Mouse (Mus musculus) neural tube, embryonic 13.5 days (tissue): Measurements from ENCODE around the gene Ramp1. TPM values are rescaled to one million over a fixed set of nuclear protein-coding genes. Genes with fewer than 3 reads are reported as not detected.

ENCODE experiments used
- ATAC-seq: fragments of 200-750 bp; cut with Nextera tagmentation; 2 replicates; pipeline ENCODE4 v1.8.0; 2017; ENCODE audit warnings: low read depth, mild to moderate bottlenecking, moderate TSS enrichment, moderate library complexity
- H3K27ac ChIP-seq: fragments of 300-500 bp; sonication (generic); replicated peaks from 2 replicates; pipeline ENCODE4 v1.5.1; 2015; ENCODE audit warnings: moderate library complexity, mild to moderate bottlenecking, inconsistent platforms
- H3K27me3 ChIP-seq: fragments of 300-500 bp; sonication (generic); 2 replicates; pipeline ENCODE4 v1.6.1; 2015; ENCODE audit warnings: mild to moderate bottlenecking, inconsistent platforms
- H3K36me3 ChIP-seq: fragments of 300-500 bp; sonication (generic); 2 replicates; pipeline ENCODE4 v1.6.1; 2015; ENCODE audit warnings: mild to moderate bottlenecking, inconsistent platforms
- H3K4me1 ChIP-seq: fragments of 300-500 bp; sonication (generic); replicated peaks from 2 replicates; pipeline ENCODE4 v1.6.1; 2015; ENCODE audit warnings: inconsistent platforms
- H3K4me2 ChIP-seq: fragments of 300-500 bp; sonication (generic); 2 replicates; pipeline ENCODE4 v1.6.1; 2015; ENCODE audit warnings: inconsistent platforms, mild to moderate bottlenecking, moderate library complexity
- H3K4me3 ChIP-seq: fragments of 300-500 bp; sonication (generic); 2 replicates; pipeline ENCODE4 v1.5.1; 2015; ENCODE audit warnings: mild to moderate bottlenecking, inconsistent platforms
- H3K9ac ChIP-seq: fragments of 300-500 bp; sonication (generic); 2 replicates; pipeline ENCODE4 v1.6.1; 2015; ENCODE audit warnings: moderate library complexity, mild to moderate bottlenecking, inconsistent platforms
- H3K9me3 ChIP-seq: fragments of 300-500 bp; sonication (generic); 2 replicates; pipeline ENCODE4 v1.6.1; 2016; ENCODE audit warnings: inconsistent platforms
- WGBS: fragments of 180-500 bp; shearing (Covaris S2); methylation state at CpG from one replicate; pipeline ENCODE4 v1.1.7; 2015; 5-methylcytosine and 5-hydroxymethylcytosine counted together
- polyA plus RNA-seq: library from polyadenylated mRNA; unstranded; fragments of >200 nt; fragmentation: Nextera tagmentation; extraction: Ambion mirVana; gene quantifications from 2 replicates; pipeline ENCODE4 v1.2.1, GENCODE M21; 2015

Gene Ramp1
- polyA plus RNA-seq, 1 experiment from 2014 or later: 3.2 TPM

DNA sequence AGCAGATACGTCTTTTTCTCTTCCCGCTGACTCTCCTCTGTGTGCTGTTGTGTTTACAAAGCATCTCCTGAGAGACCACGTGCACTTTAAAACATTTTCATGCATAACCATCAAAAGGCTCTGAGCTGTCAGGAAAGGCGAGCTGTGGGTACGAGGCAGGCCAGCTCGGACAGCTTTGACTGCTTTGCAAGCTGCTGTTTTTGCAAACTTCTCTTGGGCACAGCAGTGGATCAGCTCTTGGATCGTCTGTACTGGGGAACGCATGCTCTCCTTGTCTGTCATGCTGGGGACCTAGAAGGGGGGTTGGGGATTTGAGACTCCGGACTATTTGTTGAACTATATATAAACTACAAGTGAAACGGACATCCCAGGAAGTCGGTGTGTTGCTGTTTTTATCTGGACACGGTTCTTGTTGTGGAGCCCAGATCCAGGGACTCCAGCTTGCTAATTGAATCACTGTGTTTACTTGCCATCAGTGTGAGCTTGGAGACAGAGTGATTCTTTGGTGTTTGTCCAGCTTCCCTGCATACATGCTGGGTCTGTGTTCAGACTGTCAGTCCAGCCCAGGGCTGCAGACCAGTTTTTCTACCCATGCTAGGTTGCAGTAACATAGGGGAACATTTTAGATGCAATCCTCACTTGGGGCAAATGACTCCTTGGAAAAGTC, 2.3 kb downstream of the Ramp1 start:
- Histone ChIP-seq H3K27ac (no peak overlapping the region), H3K4me2 (no peak overlapping the region), H3K9me3 (no peaks in the 10 kb centered on the region), H3K27me3 (peaks cover 35% of the 10 kb centered on the region), H3K4me1 (peaks cover 14% of the 10 kb centered on the region), H3K4me3 (no peak overlapping the region), H3K36me3 (no peaks in the 10 kb centered on the region), H3K9ac (no peak overlapping the region)
- 73% methylated on average over 12 of the region's 12 CpGs for WGBS
- ATAC-seq: no peak

DNA sequence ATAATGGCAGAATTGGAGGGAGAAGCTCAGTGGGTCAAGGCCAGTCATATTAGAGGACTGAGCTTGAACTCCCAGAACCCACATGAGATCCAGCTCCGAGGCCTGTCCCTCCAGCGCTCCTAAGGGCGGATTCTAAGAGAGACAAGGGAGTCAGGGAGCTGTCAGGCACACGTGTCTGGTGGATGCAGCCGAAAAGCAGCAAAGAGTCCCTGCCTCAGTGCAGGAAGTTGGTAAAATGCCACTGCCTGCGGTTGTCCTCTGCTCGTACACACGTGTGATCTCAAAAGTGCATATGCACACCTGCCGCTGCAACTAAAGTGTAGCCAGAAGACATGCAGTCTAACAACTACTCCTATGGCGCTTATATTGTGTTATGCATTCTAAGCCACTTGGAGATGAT, 3.7 kb downstream of the Ramp1 start:
- no peak overlapping the region for H3K4me3 ChIP-seq
- peaks cover 14% of the 10 kb centered on the region for H3K4me1 ChIP-seq
- H3K27me3 ChIP-seq: peaks cover 35% of the 10 kb centered on the region
- no peak overlapping the region for H3K9ac ChIP-seq
- H3K4me2 ChIP-seq: no peak overlapping the region
- H3K27ac ChIP-seq: no peak overlapping the region
- no peaks in the 10 kb centered on the region for H3K36me3 ChIP-seq
- ATAC-seq: no peak
- no peaks in the 10 kb centered on the region for H3K9me3 ChIP-seq
- 90% methylated on average over 10 of the region's 10 CpGs for WGBS

DNA sequence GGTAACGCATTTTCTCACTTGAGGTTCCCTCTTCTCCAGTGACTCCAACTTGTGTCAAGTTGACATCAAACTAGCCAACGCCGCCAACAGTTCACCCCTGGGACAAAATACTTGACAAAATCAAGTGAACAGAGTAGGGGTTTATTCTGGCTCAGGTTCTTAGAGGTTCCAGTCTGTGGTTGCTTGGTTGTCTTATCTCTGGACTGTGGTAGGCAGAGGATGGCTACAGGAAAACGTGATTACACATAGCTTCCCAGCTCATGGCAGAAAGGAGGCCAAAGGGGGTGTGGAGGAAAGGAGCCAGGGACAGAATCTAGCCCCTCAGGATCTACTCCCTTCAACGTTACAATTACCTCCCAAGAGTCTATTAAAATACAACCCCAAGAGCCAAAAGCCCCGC, 7.1 kb downstream of the Ramp1 start:
- H3K9me3 ChIP-seq: no peaks in the 10 kb centered on the region
- no peak overlapping the region for H3K4me2 ChIP-seq
- H3K4me3 ChIP-seq: no peak overlapping the region
- no peak overlapping the region for H3K9ac ChIP-seq
- ATAC-seq: no peak
- H3K27ac ChIP-seq: no peak overlapping the region
- no peaks in the 10 kb centered on the region for H3K4me1 ChIP-seq
- 85% methylated on average over 6 of the region's 6 CpGs for WGBS
- H3K27me3 ChIP-seq: peaks cover 8% of the 10 kb centered on the region; the same call in 1 of the 2 replicates
- no peaks in the 10 kb centered on the region for H3K36me3 ChIP-seq

DNA sequence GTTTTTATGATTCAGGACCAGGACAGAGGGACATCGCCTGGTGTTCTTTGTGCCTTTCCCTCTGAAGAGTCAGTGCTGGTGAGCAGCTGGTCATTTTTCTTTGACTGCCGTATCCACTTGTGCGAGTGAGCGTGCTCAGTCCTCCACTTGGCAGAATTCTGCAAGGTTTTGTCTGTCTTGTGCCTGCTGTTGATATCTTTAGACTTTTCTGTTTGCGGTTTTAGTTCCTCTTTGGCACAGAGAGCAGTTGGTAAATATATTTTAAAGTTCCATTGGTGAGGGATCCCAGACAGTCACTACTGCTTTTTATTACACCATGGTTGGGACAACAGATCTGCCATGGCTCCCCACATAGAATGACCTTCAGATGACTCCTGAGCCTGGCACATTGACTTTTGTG, 7.7 kb downstream of the Ramp1 start:
- Histone ChIP-seq H3K4me3 (no peak overlapping the region), H3K4me2 (no peak overlapping the region), H3K9me3 (no peaks in the 10 kb centered on the region), H3K36me3 (no peaks in the 10 kb centered on the region), H3K27ac (no peak overlapping the region), H3K9ac (no peak overlapping the region), H3K4me1 (no peaks in the 10 kb centered on the region), H3K27me3 (peaks cover 5% of the 10 kb centered on the region; the same call in 1 of the 2 replicates)
- no peak for ATAC-seq
- 87% methylated on average over 5 of the region's 5 CpGs for whole genome bisulfite sequencing

DNA sequence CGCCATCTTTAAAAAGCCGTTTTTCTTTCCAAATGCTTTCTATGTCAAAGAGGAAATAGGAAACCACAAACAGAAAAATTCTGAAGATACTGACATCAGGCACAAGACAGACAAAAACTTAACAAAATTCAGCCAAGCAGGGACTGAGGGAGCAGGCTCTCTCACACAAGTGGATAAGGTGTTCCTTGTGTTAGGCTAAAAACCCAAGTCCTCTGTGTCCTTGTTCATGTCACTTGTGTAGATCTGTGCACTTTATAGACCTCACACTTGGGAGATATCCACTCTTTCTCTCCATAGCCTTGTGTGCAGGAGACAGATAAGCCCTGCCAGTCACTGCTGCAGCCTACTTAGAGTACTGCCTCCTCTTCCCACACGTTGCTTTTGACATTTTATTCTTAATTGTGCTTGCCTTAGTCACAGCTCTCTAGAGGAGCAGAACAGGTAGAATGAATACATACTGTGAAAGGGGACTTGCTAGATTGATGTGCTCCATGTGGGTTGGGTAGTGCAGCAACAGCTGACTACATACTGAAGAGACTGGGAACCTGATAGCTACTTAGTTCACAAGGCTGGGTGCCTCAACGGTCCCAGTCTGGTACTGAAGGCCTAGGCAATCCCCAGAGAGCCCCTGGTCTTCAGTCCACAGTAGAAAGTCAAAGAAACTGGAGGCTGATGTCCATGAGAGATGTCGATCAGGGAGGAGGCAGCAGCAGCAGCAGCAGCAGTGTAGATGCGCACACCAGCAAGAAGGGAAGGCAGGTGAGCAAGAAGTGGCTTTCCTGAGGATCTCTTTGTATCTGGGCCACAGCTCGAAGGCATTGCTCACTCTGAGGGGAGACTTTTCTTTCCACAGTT, 8.4 kb downstream of the Ramp1 start:
- Histone ChIP-seq H3K9ac (no peak overlapping the region), H3K4me1 (no peaks in the 10 kb centered on the region), H3K36me3 (no peaks in the 10 kb centered on the region), H3K4me2 (no peak overlapping the region), H3K9me3 (no peaks in the 10 kb centered on the region), H3K4me3 (no peak overlapping the region), H3K27ac (no peak overlapping the region), H3K27me3 (no peaks in the 10 kb centered on the region)
- WGBS: 88% methylated on average over 7 of the region's 7 CpGs
- no peak for ATAC-seq

DNA sequence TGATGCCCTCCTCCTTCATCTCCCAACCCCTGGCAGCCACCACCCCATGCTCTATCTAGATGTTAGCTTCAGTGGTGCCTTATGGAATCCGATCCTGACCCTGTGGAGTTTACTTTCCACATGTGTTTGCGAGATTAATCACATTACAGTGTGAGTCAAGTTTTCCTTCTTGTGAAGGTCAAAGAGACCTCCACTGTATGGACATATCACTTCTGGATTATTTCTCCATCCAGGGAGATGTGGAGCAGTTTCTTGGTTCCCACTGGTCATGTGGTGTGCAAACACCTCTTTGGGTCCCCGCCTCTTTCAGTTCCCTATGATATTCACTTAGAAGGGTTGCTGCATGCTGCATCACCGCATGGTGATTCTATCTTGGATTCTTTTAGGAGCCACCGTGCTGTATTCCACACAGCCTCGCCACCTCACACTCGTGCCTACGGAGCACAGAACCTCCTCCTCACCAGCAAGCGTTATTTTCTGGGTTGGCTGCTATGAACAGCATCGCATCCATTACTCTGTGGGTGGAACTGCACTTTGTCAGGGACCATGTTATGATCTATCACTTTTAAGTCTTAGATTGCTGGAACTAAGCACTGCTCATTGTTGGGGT, 9.3 kb downstream of the Ramp1 start:
- Histone ChIP-seq H3K27me3 (no peaks in the 10 kb centered on the region), H3K27ac (no peak overlapping the region), H3K9ac (no peak overlapping the region), H3K4me3 (no peak overlapping the region), H3K4me2 (no peak overlapping the region), H3K9me3 (no peaks in the 10 kb centered on the region), H3K36me3 (no peaks in the 10 kb centered on the region), H3K4me1 (no peaks in the 10 kb centered on the region)
- WGBS: 94% methylated on average over 10 of the region's 10 CpGs
- ATAC-seq: no peak

DNA sequence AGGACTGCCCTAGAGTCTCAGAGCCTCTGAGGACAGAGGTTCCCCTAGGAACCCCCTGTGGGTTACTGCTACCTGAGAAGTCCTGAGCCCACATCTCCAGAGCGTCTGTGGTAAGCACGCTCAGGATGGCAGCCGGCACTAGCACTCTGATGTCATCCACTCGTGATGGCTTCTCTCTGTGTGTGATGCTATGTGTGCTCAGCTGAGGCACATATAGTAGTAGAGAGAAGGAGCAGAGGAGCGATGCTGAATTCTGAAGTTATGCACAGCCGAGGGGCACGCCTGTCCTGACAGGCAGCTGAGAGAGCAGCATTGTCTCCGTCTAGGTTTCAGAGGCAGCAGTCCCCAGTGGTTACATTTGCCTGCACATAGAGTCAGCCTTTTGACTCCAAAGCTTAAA, 12.6 kb downstream of the Ramp1 start:
- H3K27ac ChIP-seq: no peak overlapping the region
- no peaks in the 10 kb centered on the region for H3K4me1 ChIP-seq
- no peak for ATAC-seq
- no peaks in the 10 kb centered on the region for H3K36me3 ChIP-seq
- no peaks in the 10 kb centered on the region for H3K27me3 ChIP-seq
- H3K9ac ChIP-seq: no peak overlapping the region
- H3K4me2 ChIP-seq: no peak overlapping the region
- WGBS: 82% methylated on average over 8 of the region's 8 CpGs
- no peaks in the 10 kb centered on the region for H3K9me3 ChIP-seq
- H3K4me3 ChIP-seq: no peak overlapping the region

DNA sequence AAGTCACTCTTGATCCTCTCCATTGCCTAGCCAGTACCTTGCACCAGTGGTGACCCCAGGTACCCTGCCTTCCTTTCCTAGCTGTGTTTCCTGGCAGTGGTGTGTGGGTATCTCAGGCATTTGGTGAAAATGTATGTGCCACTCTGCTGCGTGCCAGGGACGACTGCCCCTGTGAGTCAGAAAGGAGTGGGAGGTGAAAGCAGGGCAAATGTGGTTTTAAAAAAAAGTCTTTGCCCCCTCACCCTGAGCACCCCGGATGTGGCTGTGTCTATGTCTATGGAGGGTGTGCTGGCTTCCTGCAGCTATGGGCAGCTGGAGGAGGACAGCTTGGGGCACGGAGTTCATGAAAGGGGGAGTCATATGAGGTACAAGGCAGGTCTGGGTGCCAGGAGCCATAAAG, 13.6 kb downstream of the Ramp1 start:
- 84% methylated on average over 4 of the region's 4 CpGs for WGBS
- H3K9ac ChIP-seq: no peak overlapping the region
- no peak overlapping the region for H3K27ac ChIP-seq
- no peaks in the 10 kb centered on the region for H3K9me3 ChIP-seq
- ATAC-seq: no peak
- no peak overlapping the region for H3K4me3 ChIP-seq
- H3K4me1 ChIP-seq: no peaks in the 10 kb centered on the region
- no peak overlapping the region for H3K4me2 ChIP-seq
- H3K36me3 ChIP-seq: no peaks in the 10 kb centered on the region
- no peaks in the 10 kb centered on the region for H3K27me3 ChIP-seq

DNA sequence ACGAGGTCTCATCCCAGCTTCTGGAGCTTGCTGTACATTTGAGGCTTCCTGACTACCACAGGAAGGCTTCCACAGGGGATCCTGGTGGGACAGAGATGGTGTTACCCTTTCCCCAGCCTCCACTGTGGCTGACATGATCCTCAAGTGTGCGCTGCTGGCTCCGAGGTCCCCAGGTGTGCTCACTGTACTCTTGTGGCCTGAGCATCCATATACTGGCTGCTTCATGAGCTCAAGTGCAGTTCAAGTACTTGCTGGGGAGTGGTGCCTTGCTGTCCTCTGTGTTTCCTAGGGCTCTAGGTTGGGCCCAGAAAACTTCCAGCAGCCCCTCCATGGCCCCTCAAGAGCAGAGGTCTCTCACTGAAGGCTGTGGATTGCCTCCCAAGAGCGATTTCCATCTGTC, 14.1 kb downstream of the Ramp1 start:
- Histone ChIP-seq H3K27me3 (no peaks in the 10 kb centered on the region), H3K4me2 (no peak overlapping the region), H3K36me3 (no peaks in the 10 kb centered on the region), H3K4me3 (no peak overlapping the region), H3K9ac (no peak overlapping the region), H3K9me3 (no peaks in the 10 kb centered on the region), H3K4me1 (no peaks in the 10 kb centered on the region), H3K27ac (no peak overlapping the region)
- ATAC-seq: no peak
- 88% methylated on average over 4 of the region's 4 CpGs for WGBS

DNA sequence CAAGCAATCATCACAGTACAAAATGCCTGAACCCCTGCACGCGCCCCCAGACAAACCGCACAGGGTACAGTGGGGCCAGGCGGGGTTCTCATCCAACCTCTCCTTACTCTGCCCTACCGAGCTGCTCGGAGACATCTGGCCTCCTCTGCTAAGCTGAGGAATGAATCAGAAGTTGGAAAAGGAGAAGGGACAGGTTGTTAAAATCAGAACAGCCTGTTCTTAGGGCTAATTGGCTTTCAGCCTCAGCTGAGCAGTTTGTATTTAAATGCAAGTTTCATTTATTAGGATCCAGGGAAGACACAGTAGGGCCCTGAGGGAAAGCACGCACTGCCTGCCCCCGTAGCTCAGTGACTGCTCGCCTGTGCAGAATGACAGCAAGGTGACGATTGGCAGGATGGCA, 20.2 kb downstream of the Ramp1 start:
- no peaks in the 10 kb centered on the region for H3K9me3 ChIP-seq
- no peak for ATAC-seq
- H3K36me3 ChIP-seq: no peaks in the 10 kb centered on the region
- H3K4me2 ChIP-seq: no peak overlapping the region
- 0 out of 2 replicates have a peak, but pooled peaks cover 2% of the 10 kb centered on the region for H3K4me1 ChIP-seq
- no peak overlapping the region for H3K27ac ChIP-seq
- no peak overlapping the region for H3K4me3 ChIP-seq
- WGBS: 79% methylated on average over 10 of the region's 10 CpGs
- H3K9ac ChIP-seq: no peak overlapping the region
- no peaks in the 10 kb centered on the region for H3K27me3 ChIP-seq

DNA sequence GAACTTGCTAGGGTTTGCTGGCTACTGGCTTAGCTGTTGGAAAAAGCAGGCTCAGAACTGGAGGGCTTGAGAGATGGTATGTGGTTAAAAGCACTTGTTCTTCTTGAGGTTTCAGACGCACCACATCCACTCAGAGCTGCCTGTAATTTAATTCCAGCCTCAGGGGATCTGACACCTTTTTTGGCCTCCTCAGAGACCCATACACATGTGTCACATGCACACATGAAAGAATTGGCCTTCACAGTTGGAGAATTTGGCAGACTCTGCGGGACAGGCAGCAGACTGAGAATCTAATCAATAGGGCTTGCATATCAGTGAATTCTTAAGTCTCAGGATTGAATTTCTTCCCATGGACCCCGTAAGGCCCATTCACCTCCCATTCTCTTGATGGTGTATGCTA, 21.5 kb downstream of the Ramp1 start:
- Histone ChIP-seq H3K4me2 (no peak overlapping the region), H3K27me3 (no peaks in the 10 kb centered on the region), H3K4me1 (0 out of 2 replicates have a peak, but pooled peaks cover 2% of the 10 kb centered on the region), H3K4me3 (no peak overlapping the region), H3K36me3 (no peaks in the 10 kb centered on the region), H3K9me3 (no peaks in the 10 kb centered on the region), H3K9ac (no peak overlapping the region), H3K27ac (no peak overlapping the region)
- no peak for ATAC-seq
- WGBS: 60% methylated on average over 3 of the region's 3 CpGs

DNA sequence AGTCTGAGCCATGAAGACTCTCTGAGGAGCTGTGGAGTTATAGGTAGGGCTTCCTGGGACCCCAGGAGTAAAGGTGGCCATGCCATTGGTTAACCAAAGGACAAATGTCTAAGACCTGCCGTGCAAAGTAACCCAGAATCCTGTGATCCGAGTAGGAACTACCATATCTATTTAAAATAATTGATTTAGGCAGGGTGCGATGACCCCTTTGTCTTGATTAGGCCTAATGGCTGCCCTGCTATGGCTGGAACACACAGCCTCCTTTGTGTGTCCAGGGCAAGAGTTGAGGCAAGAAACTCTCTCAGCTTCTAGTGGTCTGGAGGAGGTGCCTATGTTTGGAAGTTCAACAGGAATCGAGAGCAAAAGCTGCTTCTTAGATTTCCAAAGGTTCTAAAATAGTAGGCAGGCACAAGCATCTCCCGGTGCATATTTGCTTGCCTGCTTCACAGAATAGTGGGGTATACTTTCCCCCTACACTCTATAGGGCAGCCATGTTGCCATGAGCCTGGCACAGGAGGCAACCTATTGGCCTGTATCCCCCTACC, 24.7 kb downstream of the Ramp1 start:
- no peak overlapping the region for H3K27ac ChIP-seq
- WGBS: 71% methylated on average over 5 of the region's 5 CpGs
- no peaks in the 10 kb centered on the region for H3K27me3 ChIP-seq
- ATAC-seq: no peak
- H3K4me1 ChIP-seq: peaks cover 9% of the 10 kb centered on the region; the same call in 1 of the 2 replicates
- no peak overlapping the region for H3K9ac ChIP-seq
- no peak overlapping the region for H3K4me2 ChIP-seq
- no peaks in the 10 kb centered on the region for H3K36me3 ChIP-seq
- no peak overlapping the region for H3K4me3 ChIP-seq
- no peaks in the 10 kb centered on the region for H3K9me3 ChIP-seq
